In genomic region chr14:49829192-49830171, GRCm38 (mm10) we compare ENCODE assay signal across 7 mouse cellular contexts. TPM values are rescaled to one million over a fixed set of nuclear protein-coding genes. Genes with fewer than 3 reads are reported as not detected.
A peak's percentile ranks its signal among the peaks of the same experiment; 100 is the strongest.
DNase-seq lines count a peak whose midpoint lies in the region; ATAC-seq and TF ChIP-seq lines count a peak whose summit lies in the region.

No protein-coding gene starts in this region.

- no peak for DNase-seq in testis, postnatal 14 days (ENCODE audit: low spot score)
- DNase-seq in cerebellum, adult 9-11 months = no peak
- no peak for DNase-seq in urinary bladder, postnatal 10 days (ENCODE audit: low spot score)

- no peak for TF ChIP-seq CTCF in testis, adult 2 months (IDR thresholded peaks at IDR 0.05; ENCODE audit: control insufficient read depth, insufficient read depth, insufficient replicate concordance, low read depth, low read length)

- no peak overlapping the region for H3K27ac ChIP-seq in testis, adult 2 months (ENCODE audit: control insufficient read depth, insufficient read depth, low read depth, low read length)
- H3K27ac ChIP-seq in heart, embryonic 14.5 days (replicated peaks in 1 of 2; ENCODE audit: control insufficient read depth in 1 of 2, insufficient read depth in 1 of 2, low read depth in 2 of 2, low read length in 2 of 2) = 0 out of 4 replicates have a peak overlapping the region, but pooled peaks of 1 of the 2 experiments have one; percentile 20
- H3K27ac ChIP-seq in limb, embryonic 15.5 days = no peak overlapping the region
- H3K27ac ChIP-seq in neural tube, embryonic 15.5 days (replicated peaks) = no peak overlapping the region

- no peak; the same call in 1 of the 2 replicates for TF ChIP-seq POLR2A in testis, adult 2 months (IDR thresholded peaks at IDR 0.05; ENCODE audit: control insufficient read depth, low read depth, low read length)

- peak overlapping the region; percentile 76 for H3K4me3 ChIP-seq in testis, adult 2 months (ENCODE audit: control insufficient read depth, low read depth, low read length)
- peak overlapping the region; percentile 31 to 33 for H3K4me3 ChIP-seq in heart, embryonic 14.5 days (ENCODE audit: control insufficient read depth in 1 of 2, insufficient read depth in 1 of 2, low read depth in 1 of 2, low read length in 2 of 2)
- H3K4me3 ChIP-seq in limb, embryonic 15.5 days = no peak overlapping the region
- H3K4me3 ChIP-seq in neural tube, embryonic 15.5 days (replicated peaks) = peak overlapping the region; percentile 25

- H3K27me3 ChIP-seq in testis, adult 2 months (ENCODE audit: control insufficient read depth, insufficient read depth, low read length) = no peaks in the 10 kb centered on the region
- no peaks in the 10 kb centered on the region for H3K27me3 ChIP-seq in heart, embryonic 14.5 days (ENCODE audit: control insufficient read depth, insufficient read depth, low read length)
- no peaks in the 10 kb centered on the region for H3K27me3 ChIP-seq in limb, embryonic 15.5 days
- H3K27me3 ChIP-seq in neural tube, embryonic 15.5 days (replicated peaks) = no peaks in the 10 kb centered on the region

- H3K9me3 ChIP-seq in heart, embryonic 14.5 days (ENCODE audit: control insufficient read depth, low read length) = no peaks in the 10 kb centered on the region
- H3K9me3 ChIP-seq in limb, embryonic 15.5 days = no peaks in the 10 kb centered on the region
- H3K9me3 ChIP-seq in neural tube, embryonic 15.5 days (replicated peaks) = no peaks in the 10 kb centered on the region

- 11% methylated on average over 17 of the region's 17 CpGs for WGBS in heart, embryonic 14.5 days
- 12% methylated on average over 17 of the region's 17 CpGs for WGBS in limb, embryonic 15.5 days
- WGBS in neural tube, embryonic 15.5 days = 10% methylated on average over 17 of the region's 17 CpGs

- peak overlapping the region; percentile 51; the same call in 1 of the 2 replicates for H3K9ac ChIP-seq in heart, embryonic 14.5 days (ENCODE audit: low read length)
- H3K9ac ChIP-seq in limb, embryonic 15.5 days = no peak overlapping the region
- no peak overlapping the region for H3K9ac ChIP-seq in neural tube, embryonic 15.5 days (replicated peaks)

- no peaks in the 10 kb centered on the region for H3K36me3 ChIP-seq in testis, adult 2 months (ENCODE audit: control insufficient read depth, insufficient read depth, low read length)
- no peaks in the 10 kb centered on the region for H3K36me3 ChIP-seq in heart, embryonic 14.5 days (ENCODE audit: control insufficient read depth, insufficient read depth, low read length)
- no peaks in the 10 kb centered on the region for H3K36me3 ChIP-seq in limb, embryonic 15.5 days
- H3K36me3 ChIP-seq in neural tube, embryonic 15.5 days = no peaks in the 10 kb centered on the region

- ATAC-seq in heart, embryonic 14.5 days (ENCODE audit: insufficient number of reproducible peaks, insufficient read depth, low FRiP score, low read depth) = no peak
- ATAC-seq in limb, embryonic 15.5 days (ENCODE audit: insufficient number of reproducible peaks, low FRiP score, low TSS enrichment, low read depth) = no peak
- no peak; the same call in 1 of the 2 replicates for ATAC-seq in neural tube, embryonic 15.5 days (ENCODE audit: low FRiP score)

- H3K4me1 ChIP-seq in testis, adult 2 months (ENCODE audit: control insufficient read depth, insufficient read depth, low read length) = peaks cover 7% of the 10 kb centered on the region
- H3K4me1 ChIP-seq in heart, embryonic 14.5 days (ENCODE audit: control insufficient read depth in 2 of 2, insufficient read depth in 2 of 2, low read length in 2 of 2) = peaks cover 0 to 2% of the 10 kb centered on the region in 2 experiments; a peak in 2 of 4 replicates
- H3K4me1 ChIP-seq in limb, embryonic 15.5 days = no peaks in the 10 kb centered on the region
- peaks cover 7% of the 10 kb centered on the region for H3K4me1 ChIP-seq in neural tube, embryonic 15.5 days

- H3K4me2 ChIP-seq in heart, embryonic 14.5 days (ENCODE audit: low read length) = peak overlapping the region; percentile 59
- peak overlapping the region; percentile 19; the same call in 1 of the 2 replicates for H3K4me2 ChIP-seq in limb, embryonic 15.5 days
- H3K4me2 ChIP-seq in neural tube, embryonic 15.5 days = peak overlapping the region; percentile 53

RNA-seq across cellular contexts. Expression of gene Armh4, which starts 46.3 kb away (rescaled TPM):
- polyA plus RNA-seq in testis, adult 2 months (2012; rRNA removed) = 0.22 and 0.28 TPM in 2 replicates
- polyA plus RNA-seq in heart, embryonic 14.5 days (2014; fragmentation: Nextera tagmentation; extraction: Ambion mirVana) = 57.2 and 58.8 TPM in 2 replicates
- 19.1 and 22.7 TPM in 2 replicates for polyA plus RNA-seq in limb, embryonic 15.5 days (2015; fragmentation: Nextera tagmentation; extraction: Ambion mirVana)
- 22.9 and 25.8 TPM in 2 replicates for polyA plus RNA-seq in neural tube, embryonic 15.5 days (2015; fragmentation: Nextera tagmentation; extraction: Ambion mirVana)

Comparison
In these comparisons a context has a peak if more than half of its experiments do, and no peak if none do; other contexts are left out.
1. RNA of gene Armh4, which starts 46.3 kb away (polyA plus RNA-seq): 57.2 to 58.8 TPM in heart, embryonic 14.5 days, 22.9 to 25.8 TPM in neural tube, embryonic 15.5 days and 19.1 to 22.7 TPM in limb, embryonic 15.5 days; 0.22 to 0.28 TPM in testis, adult 2 months; every median in the first group is over 10 times any median in the second.
2. Peak in every context shown above with its lines, with median percentiles within 50 percentile points of each other: H3K4me2 ChIP-seq.